Mouse (Mus musculus) kidney, postnatal 0 days (tissue): ENCODE measurements around the gene 4930469K13Rik. TPM values are rescaled to one million over a fixed set of nuclear protein-coding genes. Genes with fewer than 3 reads are reported as not detected.

Experiments used
- ATAC-seq: fragments of 200-750 bp; cut with Nextera tagmentation; replicated peaks from 2 replicates; pipeline ENCODE4 v1.8.0; 2017; ENCODE audit warnings: low read depth, moderate number of reproducible peaks, moderate TSS enrichment, moderate library complexity; ENCODE audit not compliant: low FRiP score
- DNase-seq: peaks from one replicate; pipeline ENCODE4 v3.0.0-alpha.2; 2016; ENCODE audit warnings: low spot score
- H3K27ac ChIP-seq: fragments of 300-500 bp; sonication (generic); 2 replicates; pipeline ENCODE4 v1.5.1; 2014; ENCODE audit warnings: mild to moderate bottlenecking
- H3K27me3 ChIP-seq: fragments of 300-500 bp; sonication (generic); 2 replicates; pipeline ENCODE4 v1.6.1; 2014; ENCODE audit warnings: low read length, mixed read lengths; ENCODE audit not compliant: insufficient read depth
- H3K36me3 ChIP-seq: fragments of 300-500 bp; sonication (generic); 2 replicates; pipeline ENCODE4 v1.6.1; 2014; ENCODE audit warnings: low read length, mixed read lengths; ENCODE audit not compliant: insufficient read depth
- H3K4me1 ChIP-seq: fragments of 300-500 bp; sonication (generic); replicated peaks from 2 replicates; pipeline ENCODE4 v1.6.1; 2014; ENCODE audit warnings: antibody characterized with exemption, low read length, mixed read lengths; ENCODE audit not compliant: insufficient read depth
- H3K4me2 ChIP-seq: fragments of 300-500 bp; sonication (generic); 2 replicates; pipeline ENCODE4 v1.6.1; 2014; ENCODE audit warnings: mild to moderate bottlenecking, low read length, moderate library complexity, mixed read lengths
- H3K4me3 ChIP-seq: fragments of 300-500 bp; sonication (generic); replicated peaks from 2 replicates; pipeline ENCODE4 v1.5.1; 2014; ENCODE audit warnings: low read depth, low read length
- H3K9ac ChIP-seq: fragments of 300-500 bp; sonication (generic); 2 replicates; pipeline ENCODE4 v1.6.1; 2014; ENCODE audit warnings: low read depth, low read length
- H3K9me3 ChIP-seq: fragments of 300-500 bp; sonication (generic); replicated peaks from 2 replicates; pipeline ENCODE4 v1.6.1; 2016; ENCODE audit warnings: low read length, inconsistent platforms, mixed read lengths
- CTCF ChIP-seq: IDR thresholded peaks from 2 replicates; pipeline ENCODE4 v1.5.1; 2016; ENCODE audit warnings: antibody characterized with exemption, low read depth, mild to moderate bottlenecking, moderate library complexity
- WGBS: fragments of 180-500 bp; shearing (Covaris S2); extraction: QIAGEN DNeasy Blood & Tissue Kit; methylation state at CpG from one replicate; pipeline ENCODE4 v1.1.7; 2014; 5-methylcytosine and 5-hydroxymethylcytosine counted together
- polyA plus RNA-seq: library from polyadenylated mRNA; unstranded; fragments of >200 nt; fragmentation: Nextera tagmentation; extraction: Ambion mirVana; gene quantifications from 2 replicates; pipeline ENCODE4 v1.2.1, GENCODE M21; 2015

Gene 4930469K13Rik
- polyA plus RNA-seq, 1 experiment from 2014 or later: not detected

- no peaks in the 10 kb centered on the region for H3K36me3 ChIP-seq
- 68% methylated on average over 11 of the region's 11 CpGs for WGBS
- no peak for TF ChIP-seq CTCF
- H3K27ac ChIP-seq: no peak overlapping the region
- H3K9me3 ChIP-seq: no peaks in the 10 kb centered on the region
- no peak overlapping the region for H3K4me2 ChIP-seq
- no peaks in the 10 kb centered on the region for H3K27me3 ChIP-seq
- ATAC-seq (no peak), DNase-seq (no peak)
- H3K4me1 ChIP-seq: 0 out of 2 replicates have a peak, but pooled peaks cover 5% of the 10 kb centered on the region
- H3K9ac ChIP-seq: no peak overlapping the region
- H3K4me3 ChIP-seq: no peak overlapping the region
These were observed 168.9 kb downstream of the 4930469K13Rik start for GRCm38 (mm10) chr11:33929412-33929811.

GRCm38 (mm10) chr11:33928658-33929057, 169.7 kb downstream of the 4930469K13Rik start:
- DNase-seq: peak; percentile 75
- no peak overlapping the region for H3K9ac ChIP-seq
- ATAC-seq: no peak
- TF ChIP-seq CTCF: peak; percentile 78
- no peaks in the 10 kb centered on the region for H3K36me3 ChIP-seq
- 20% methylated on average over 7 of the region's 7 CpGs for WGBS
- H3K4me2 ChIP-seq: no peak overlapping the region
- H3K9me3 ChIP-seq: no peaks in the 10 kb centered on the region
- H3K4me1 ChIP-seq: 0 out of 2 replicates have a peak, but pooled peaks cover 5% of the 10 kb centered on the region
- H3K27ac ChIP-seq: no peak overlapping the region
- no peaks in the 10 kb centered on the region for H3K27me3 ChIP-seq
- H3K4me3 ChIP-seq: no peak overlapping the region

GRCm38 (mm10) chr11:33927836-33928235, 170.5 kb downstream of the 4930469K13Rik start:
- Histone ChIP-seq H3K27ac (no peak overlapping the region), H3K36me3 (no peaks in the 10 kb centered on the region), H3K4me1 (0 out of 2 replicates have a peak, but pooled peaks cover 5% of the 10 kb centered on the region), H3K4me2 (no peak overlapping the region), H3K9me3 (no peaks in the 10 kb centered on the region), H3K4me3 (no peak overlapping the region), H3K9ac (no peak overlapping the region), H3K27me3 (no peaks in the 10 kb centered on the region)
- ATAC-seq: no peak
- DNase-seq: no peak
- TF ChIP-seq CTCF: no peak
- WGBS: 65% methylated on average over 4 of the region's 4 CpGs

GRCm38 (mm10) chr11:33927321-33927720, 171.0 kb downstream of the 4930469K13Rik start:
- H3K9me3 ChIP-seq: no peaks in the 10 kb centered on the region
- DNase-seq (no peak), ATAC-seq (no peak)
- no peak overlapping the region for H3K4me3 ChIP-seq
- H3K27ac ChIP-seq: no peak overlapping the region
- TF ChIP-seq CTCF: no peak
- 78% methylated on average over 6 of the region's 6 CpGs for WGBS
- H3K4me1 ChIP-seq: 0 out of 2 replicates have a peak, but pooled peaks cover 2% of the 10 kb centered on the region
- H3K9ac ChIP-seq: no peak overlapping the region
- no peak overlapping the region for H3K4me2 ChIP-seq
- H3K36me3 ChIP-seq: no peaks in the 10 kb centered on the region
- H3K27me3 ChIP-seq: no peaks in the 10 kb centered on the region

- WGBS: 41% methylated on average over 2 of the region's 2 CpGs
- DNase-seq: no peak
These were observed 171.8 kb downstream of the 4930469K13Rik start for GRCm38 (mm10) chr11:33926551-33926950.

GRCm38 (mm10) chr11:33925778-33926177, 172.6 kb downstream of the 4930469K13Rik start:
- 69% methylated on average over 8 of the region's 8 CpGs for WGBS
- no peak for TF ChIP-seq CTCF

More at GRCm38 (mm10) chr11:33926551-33926950, 171.8 kb downstream of the 4930469K13Rik start:
- Histone ChIP-seq H3K9me3 (no peaks in the 10 kb centered on the region), H3K4me3 (no peak overlapping the region), H3K27ac (no peak overlapping the region), H3K4me2 (no peak overlapping the region), H3K4me1 (no peaks in the 10 kb centered on the region), H3K36me3 (no peaks in the 10 kb centered on the region), H3K9ac (no peak overlapping the region), H3K27me3 (no peaks in the 10 kb centered on the region)
- ATAC-seq: no peak
- TF ChIP-seq CTCF: no peak

More at GRCm38 (mm10) chr11:33925778-33926177, 172.6 kb downstream of the 4930469K13Rik start:
- no peaks in the 10 kb centered on the region for H3K9me3 ChIP-seq
- no peaks in the 10 kb centered on the region for H3K4me1 ChIP-seq
- H3K27ac ChIP-seq: no peak overlapping the region
- no peaks in the 10 kb centered on the region for H3K36me3 ChIP-seq
- H3K4me3 ChIP-seq: no peak overlapping the region
- no peak overlapping the region for H3K9ac ChIP-seq
- no peak for ATAC-seq
- H3K4me2 ChIP-seq: no peak overlapping the region
- DNase-seq: no peak
- no peaks in the 10 kb centered on the region for H3K27me3 ChIP-seq

Other genes with a start within 250 kb of the 4930469K13Rik start
- 0.54 and 0.89 TPM in 2 replicates for gene Kcnmb1, start 135.5 kb downstream of the 4930469K13Rik start, polyA plus RNA-seq
- 2.0 and 2.7 TPM in 2 replicates for gene Kcnip1, start 105.4 kb downstream of the 4930469K13Rik start, polyA plus RNA-seq
- gene Lcp2, start 51.6 kb downstream of the 4930469K13Rik start, polyA plus RNA-seq: 1.5 and 1.7 TPM in 2 replicates
- gene Foxi1, start 109.5 kb upstream of the 4930469K13Rik start, polyA plus RNA-seq: 28.0 and 30.2 TPM in 2 replicates
- 0.21 and 0.37 TPM in 2 replicates for gene Fam196b, start 216.3 kb upstream of the 4930469K13Rik start, polyA plus RNA-seq